Mouse (Mus musculus) adrenal gland, postnatal 4 days (tissue): ENCODE measurements around the gene Golga2. TPM values are rescaled to one million over a fixed set of nuclear protein-coding genes. Genes with fewer than 3 reads are reported as not detected.
"Not testable (repeated sequence)": the region's sequence is repeated elsewhere in the genome, so short reads cannot be mapped to it uniquely, and the experiment has no call there.

Source experiments
- DNase-seq, 2 experiments: peaks; one replicate each; pipeline ENCODE4 v3.0.0; 2021 to 2022; ENCODE audit warnings: low spot score in 2 of 2, mixed read lengths in 2 of 2
- total RNA-seq, 2 experiments: library from RNA; stranded (reverse); gene quantifications; 2 replicates each; pipeline ENCODE4 v1.2.3; 2021

Gene Golga2
- total RNA-seq, 2 experiments from 2014 or later = 78.6 to 80.4 TPM

DNA sequence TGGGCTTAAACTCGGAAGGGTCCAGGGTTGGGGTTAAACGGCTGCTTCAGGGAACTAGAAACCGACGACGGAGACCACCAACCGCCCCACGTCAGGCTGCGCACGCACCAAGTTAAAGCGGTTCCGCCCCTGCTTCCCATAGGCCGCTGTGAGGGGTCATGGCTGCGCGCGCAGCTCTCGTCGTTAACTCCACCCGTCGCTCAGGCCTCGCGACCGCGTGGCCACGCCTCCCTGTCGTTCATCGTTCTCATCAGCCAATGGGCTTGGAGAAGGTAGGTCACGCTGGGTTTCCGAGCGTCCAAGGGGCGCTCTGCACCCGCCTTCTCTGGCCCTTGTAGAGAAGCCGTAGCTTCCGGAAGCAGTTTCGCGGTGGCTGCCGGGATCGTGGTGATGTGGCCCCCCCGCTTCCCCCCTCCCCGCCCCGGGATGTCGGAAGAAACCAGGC lies 761 bp downstream of the Golga2 start, which contains the start of gene Swi5:
Gene Swi5, minus strand, starts transcription at position 153 of the 445 bp plus-strand sequence.
- DNase-seq = peak; percentile 95

GRCm38 (mm10) chr2:32288371-32288931 lies 1.3 kb downstream of the Golga2 start:
- DNase-seq = peak in 1 of 2 experiments; percentile 30

- no peak for DNase-seq
These were observed 2.4 kb downstream of the Golga2 start for GRCm38 (mm10) chr2:32289578-32289977.

- no peak for DNase-seq
These were observed 7.2 kb downstream of the Golga2 start for GRCm38 (mm10) chr2:32294348-32294747.

DNA sequence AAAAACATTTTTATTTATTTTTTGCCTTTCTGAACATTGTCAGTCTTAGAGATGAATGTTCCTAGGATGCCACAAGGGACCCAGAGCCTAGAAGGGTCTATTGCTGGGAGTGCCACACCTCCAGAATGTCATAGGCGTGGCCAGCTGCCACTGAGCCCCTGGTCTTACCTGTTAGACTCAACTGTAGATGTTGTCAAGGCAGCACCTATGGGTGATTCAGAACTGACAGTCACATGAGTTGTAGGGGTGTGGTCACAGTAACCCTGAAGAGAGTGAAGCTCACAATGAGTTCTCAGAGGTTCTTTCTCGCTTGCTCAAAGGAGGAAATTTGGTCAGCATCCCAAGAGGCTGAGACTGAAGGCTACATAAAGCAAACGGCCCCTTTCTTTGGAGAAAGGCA lies 8.1 kb downstream of the Golga2 start:
- DNase-seq = no peak

GRCm38 (mm10) chr2:32295842-32296241 lies 8.7 kb downstream of the Golga2 start:
- not testable (repeated sequence) for DNase-seq

DNA sequence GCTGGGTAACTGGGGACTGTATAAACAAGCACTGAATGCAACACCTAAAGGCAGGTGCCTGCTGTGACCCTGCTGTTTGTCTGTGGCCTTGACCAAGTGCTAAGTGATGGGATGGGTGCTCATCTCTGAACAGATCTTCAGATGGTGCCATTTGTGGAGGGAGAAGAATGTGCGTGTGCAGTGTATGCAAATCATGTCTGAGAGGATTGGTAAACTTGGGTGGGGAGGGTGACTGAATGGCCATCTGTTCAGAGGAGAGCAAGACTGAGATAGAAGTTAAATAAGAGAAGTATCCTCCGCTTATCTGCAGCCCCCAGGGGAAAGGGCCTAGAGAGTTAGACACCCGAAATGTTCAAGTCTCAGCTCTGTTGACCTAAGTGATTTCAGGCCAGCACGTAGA lies 12.3 kb downstream of the Golga2 start:
- DNase-seq = no peak

- no peak for DNase-seq
These were observed 15.8 kb downstream of the Golga2 start for GRCm38 (mm10) chr2:32302952-32303351.

DNA sequence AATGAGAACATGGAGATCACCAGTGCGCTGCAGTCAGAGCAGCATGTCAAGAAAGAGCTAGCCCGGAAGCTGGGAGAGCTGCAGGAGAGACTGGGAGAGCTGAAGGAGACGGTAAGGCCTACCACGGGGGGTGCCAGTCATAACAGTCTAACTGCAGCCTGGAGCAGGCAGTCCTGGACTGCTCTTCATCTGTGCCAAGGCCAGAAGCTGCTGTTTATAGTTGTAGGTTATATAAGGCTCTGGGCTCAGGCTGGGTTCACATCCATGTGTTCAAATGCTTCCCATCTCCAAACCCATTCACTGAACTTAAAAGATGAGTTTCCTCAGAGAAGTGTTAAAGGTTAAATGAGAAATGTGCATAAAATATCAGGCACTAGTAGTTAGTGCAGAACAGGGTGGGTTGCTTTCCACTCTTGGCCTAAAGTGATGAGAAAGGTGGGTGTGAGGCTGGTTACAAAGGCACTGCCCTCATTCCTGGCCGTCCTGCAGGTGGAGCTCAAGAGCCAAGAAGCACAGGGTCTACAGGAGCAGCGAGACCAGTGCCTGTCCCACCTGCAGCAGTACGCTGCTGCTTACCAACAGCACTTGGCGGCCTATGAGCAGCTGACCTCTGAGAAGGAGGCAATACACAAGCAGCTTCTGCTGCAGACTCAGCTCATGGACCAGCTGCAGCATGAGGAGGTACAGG lies 17.1 kb downstream of the Golga2 start:
- peak in 1 of 2 experiments; percentile 40 for DNase-seq

- DNase-seq = no peak
These were observed 18.5 kb downstream of the Golga2 start for GRCm38 (mm10) chr2:32305668-32306067.

DNA sequence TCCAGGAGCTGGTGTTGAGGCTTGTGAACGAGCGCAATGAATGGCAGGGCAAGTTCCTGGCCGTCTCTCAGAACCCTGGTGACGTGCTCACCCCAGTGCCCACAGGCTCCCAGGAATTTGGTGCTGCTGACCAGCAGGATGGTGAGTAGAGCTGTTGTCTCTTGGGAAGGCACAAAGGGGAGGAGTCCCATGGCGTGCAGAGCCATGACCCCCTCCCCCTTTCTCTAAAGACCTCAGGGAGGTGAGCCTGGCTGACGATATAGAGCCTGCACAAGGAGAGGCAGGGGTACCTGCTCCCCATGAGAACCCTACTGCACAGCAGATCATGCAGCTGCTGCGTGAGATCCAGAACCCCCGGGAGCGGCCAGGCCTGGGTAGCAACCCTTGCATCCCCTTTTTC lies 19.0 kb downstream of the Golga2 start:
- DNase-seq = no peak

DNA sequence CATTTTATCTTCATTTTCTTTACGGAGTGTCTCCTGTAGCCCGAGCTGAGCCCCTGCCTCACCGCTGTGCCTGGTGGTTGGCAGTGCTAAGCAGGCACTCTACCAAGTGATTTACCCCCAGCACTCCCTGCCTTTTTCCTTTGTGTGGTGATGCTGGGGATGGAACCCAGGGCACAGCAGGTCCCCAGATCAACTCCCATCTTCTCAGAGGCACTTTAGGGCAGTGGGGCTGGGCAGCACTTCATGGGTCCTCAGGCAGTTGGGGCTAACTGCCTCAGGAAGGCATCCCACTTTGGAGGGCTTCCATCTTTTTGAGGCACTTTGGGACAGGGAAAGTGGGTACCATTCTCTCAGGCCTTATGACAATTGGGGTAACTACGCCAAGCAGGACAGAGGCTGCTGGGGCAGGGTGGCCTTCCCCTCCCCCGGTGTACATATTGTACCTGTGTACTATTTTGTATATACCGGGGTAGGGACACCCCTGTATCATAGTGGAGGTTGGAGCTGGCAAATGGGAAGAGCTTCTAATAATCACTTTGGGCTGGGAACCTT lies 20.1 kb downstream of the Golga2 start:
- no peak for DNase-seq

DNA sequence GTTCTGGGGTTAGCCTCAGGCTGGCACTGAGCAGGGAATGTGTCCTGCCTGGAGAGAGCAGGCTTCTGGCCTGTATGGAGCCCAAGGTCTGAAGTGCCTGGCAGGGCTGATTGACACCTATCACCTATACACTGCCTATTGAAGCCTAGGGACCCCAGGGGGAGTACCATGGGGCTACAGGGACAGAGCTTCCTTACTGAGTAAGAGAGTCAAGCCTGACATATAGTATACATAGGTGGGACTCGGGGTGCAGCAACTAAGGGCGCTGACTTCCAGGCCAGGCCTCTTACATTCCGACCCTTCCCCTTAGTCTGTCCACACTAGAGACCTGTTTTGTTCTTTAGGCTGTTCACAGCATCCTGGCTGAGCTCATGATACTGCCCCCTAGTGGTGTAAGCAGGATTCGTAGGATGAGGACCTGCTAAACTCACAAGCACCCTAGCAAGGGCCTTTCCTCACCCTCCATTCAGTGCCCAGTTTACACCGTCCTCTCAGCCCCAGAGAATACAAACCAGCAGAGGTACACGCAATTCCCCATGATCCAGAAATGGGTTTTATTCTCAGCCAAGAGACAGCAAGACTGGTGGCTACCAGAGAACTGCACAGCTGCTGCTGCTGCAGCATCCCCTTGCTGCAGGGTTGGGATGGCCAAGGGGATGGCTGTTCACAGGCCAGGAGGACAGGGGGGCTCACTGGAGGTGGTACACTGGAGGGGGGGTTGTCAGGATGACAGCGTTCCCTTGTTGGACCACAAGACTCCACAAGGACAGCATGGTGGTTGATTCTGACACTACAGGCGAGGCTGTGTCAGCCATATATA lies 21.0 kb downstream of the Golga2 start:
- no peak for DNase-seq

- no peak for DNase-seq
These were observed 21.8 kb downstream of the Golga2 start for GRCm38 (mm10) chr2:32308870-32309568.

- no peak for DNase-seq
These were observed 23.1 kb downstream of the Golga2 start for GRCm38 (mm10) chr2:32310096-32310845.

DNA sequence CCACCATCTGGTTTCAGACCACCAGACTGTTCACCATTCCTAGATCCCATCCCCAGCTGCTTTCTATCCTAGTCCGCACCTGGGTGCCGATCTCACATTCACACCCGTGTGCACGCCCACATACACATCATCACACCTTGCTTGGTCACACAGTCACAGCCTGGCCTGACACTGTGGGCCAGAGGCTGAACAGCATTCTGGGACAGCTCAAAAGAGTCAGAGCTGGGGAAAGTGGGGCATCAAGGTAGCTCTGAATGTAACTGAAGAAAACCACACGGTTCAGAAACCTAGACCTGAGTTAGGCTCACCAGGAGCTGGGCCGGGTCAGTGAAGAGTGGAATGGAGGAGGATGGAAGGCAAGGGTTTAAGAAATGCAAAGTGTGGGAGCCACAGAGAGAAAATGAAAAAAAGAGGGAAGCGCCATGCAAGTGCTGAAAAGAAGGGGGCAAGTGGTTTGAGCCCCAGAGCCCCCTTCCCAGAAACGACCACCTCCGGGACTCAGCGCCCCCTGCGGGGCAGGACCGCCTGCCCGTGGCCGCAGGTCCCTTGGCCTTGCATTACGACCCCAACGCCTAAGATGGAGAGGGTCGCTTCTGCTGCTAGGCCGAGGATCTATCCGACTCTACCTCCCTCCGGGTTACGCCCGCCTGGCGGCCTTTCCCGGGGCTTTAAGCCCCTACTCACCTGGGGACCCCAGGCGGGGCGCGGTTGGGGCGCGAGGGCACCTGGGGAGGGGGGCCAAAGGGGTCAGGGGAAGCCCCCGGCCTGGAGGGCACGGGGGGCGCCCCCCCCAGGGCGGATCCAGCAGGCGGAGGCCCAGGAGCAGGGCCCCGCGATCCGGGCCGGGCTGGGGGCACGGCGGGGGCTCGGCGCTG lies 24.5 kb downstream of the Golga2 start:
- no peak for DNase-seq

- DNase-seq = peak; percentile 71 to 77
These were observed 25.3 kb downstream of the Golga2 start for GRCm38 (mm10) chr2:32312318-32312964.

DNA sequence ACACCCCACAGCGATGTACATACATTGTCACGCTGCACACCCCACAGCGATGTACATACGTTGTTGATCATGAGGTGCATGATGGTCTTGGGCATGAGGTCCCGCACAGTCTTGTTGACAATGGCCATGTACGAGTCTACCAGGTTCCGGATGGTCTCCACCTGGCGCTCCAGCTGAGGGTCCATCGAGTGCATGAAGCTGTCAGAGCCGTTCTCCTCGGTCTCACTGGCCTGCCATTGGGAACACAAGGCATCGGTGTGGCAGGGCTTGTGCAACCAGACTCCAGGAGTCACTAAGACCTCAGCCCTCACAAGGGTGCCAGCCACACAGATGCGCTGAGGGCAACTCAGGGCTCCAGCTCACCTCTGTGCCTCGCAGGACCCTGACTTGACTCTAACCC lies 27.6 kb downstream of the Golga2 start:
- no peak for DNase-seq

GRCm38 (mm10) chr2:32315751-32316150 lies 28.6 kb downstream of the Golga2 start:
- DNase-seq = no peak
